Comparison of ENCODE assay signal across 8 mouse cellular contexts in genomic region chr6:124996551-124997501, GRCm38 (mm10). TPM values are rescaled to one million over a fixed set of nuclear protein-coding genes. Genes with fewer than 3 reads are reported as not detected.
DNase-seq lines count a peak whose midpoint lies in the region; ATAC-seq and TF ChIP-seq lines count a peak whose summit lies in the region.

TSS of gene Pianp (plus strand) at chr6:124996694.

- peaks cover 99% of the 10 kb centered on the region for H3K27me3 ChIP-seq in embryonic facial prominence, embryonic 13.5 days
- H3K27me3 ChIP-seq in heart, embryonic 10.5 days (ENCODE audit: insufficient read depth, poor library complexity, severe bottlenecking): peaks cover 96% of the 10 kb centered on the region
- H3K27me3 ChIP-seq in limb, embryonic 15.5 days: peaks cover 87% of the 10 kb centered on the region
- peaks cover 33% of the 10 kb centered on the region for H3K27me3 ChIP-seq in midbrain, embryonic 15.5 days (replicated peaks)
- H3K27me3 ChIP-seq in spleen, adult 2 months (ENCODE audit: control insufficient read depth, insufficient read depth, low read length): peaks cover 20% of the 10 kb centered on the region

- peak within 1 kb of the TSS; percentile 77 for H3K9ac ChIP-seq in embryonic facial prominence, embryonic 13.5 days
- H3K9ac ChIP-seq in limb, embryonic 15.5 days: peak within 1 kb of the TSS; percentile 64
- H3K9ac ChIP-seq in midbrain, embryonic 15.5 days: peak within 1 kb of the TSS; percentile 96

- no peaks in the 10 kb centered on the region for H3K9me3 ChIP-seq in embryonic facial prominence, embryonic 13.5 days
- H3K9me3 ChIP-seq in heart, embryonic 10.5 days: no peaks in the 10 kb centered on the region
- H3K9me3 ChIP-seq in limb, embryonic 15.5 days: no peaks in the 10 kb centered on the region
- no peaks in the 10 kb centered on the region for H3K9me3 ChIP-seq in midbrain, embryonic 15.5 days

- H3K36me3 ChIP-seq in embryonic facial prominence, embryonic 13.5 days: no peaks in the 10 kb centered on the region
- H3K36me3 ChIP-seq in heart, embryonic 10.5 days: no peaks in the 10 kb centered on the region
- H3K36me3 ChIP-seq in limb, embryonic 15.5 days: peaks cover 13% of the 10 kb centered on the region; the same call in 1 of the 2 replicates
- peaks cover 8% of the 10 kb centered on the region; the same call in 1 of the 2 replicates for H3K36me3 ChIP-seq in midbrain, embryonic 15.5 days (replicated peaks)
- H3K36me3 ChIP-seq in spleen, adult 2 months (ENCODE audit: control insufficient read depth, insufficient read depth, low read length): no peaks in the 10 kb centered on the region

- peak; percentile 80 for DNase-seq in layer of hippocampus, adult 11-12 months (ENCODE audit: low spot score)
- DNase-seq in layer of hippocampus, adult 9-10 months (ENCODE audit: low spot score): no peak
- DNase-seq in heart, embryonic 10.5 days (ENCODE audit: low spot score): no peak
- DNase-seq in kidney, adult 9 months: peak; percentile 46
- peak; percentile 14 to 69 for DNase-seq in spleen, adult 2 months (ENCODE audit: low read depth in 1 of 2, low spot score in 2 of 2)

- peaks cover 33% of the 10 kb centered on the region for H3K4me1 ChIP-seq in embryonic facial prominence, embryonic 13.5 days
- H3K4me1 ChIP-seq in heart, embryonic 10.5 days: peaks cover 37% of the 10 kb centered on the region
- H3K4me1 ChIP-seq in limb, embryonic 15.5 days: peaks cover 31% of the 10 kb centered on the region
- peaks cover 42% of the 10 kb centered on the region for H3K4me1 ChIP-seq in midbrain, embryonic 15.5 days
- H3K4me1 ChIP-seq in spleen, adult 2 months (ENCODE audit: control insufficient read depth, insufficient read depth, insufficient read length): peaks cover 14% of the 10 kb centered on the region

- no peak within 1 kb of the TSS for H3K27ac ChIP-seq in embryonic facial prominence, embryonic 13.5 days
- H3K27ac ChIP-seq in heart, embryonic 10.5 days: peak within 1 kb of the TSS; percentile 69
- peak within 1 kb of the TSS; percentile 34 for H3K27ac ChIP-seq in limb, embryonic 15.5 days
- peak within 1 kb of the TSS; percentile 90 for H3K27ac ChIP-seq in midbrain, embryonic 15.5 days
- H3K27ac ChIP-seq in spleen, adult 2 months (ENCODE audit: insufficient read depth, low read length): no peak within 1 kb of the TSS

- peak within 1 kb of the TSS; percentile 60 for H3K4me3 ChIP-seq in embryonic facial prominence, embryonic 13.5 days
- H3K4me3 ChIP-seq in heart, embryonic 10.5 days: peak within 1 kb of the TSS; percentile 72
- H3K4me3 ChIP-seq in limb, embryonic 15.5 days: peak within 1 kb of the TSS; percentile 65
- H3K4me3 ChIP-seq in midbrain, embryonic 15.5 days: peak within 1 kb of the TSS; percentile 88
- H3K4me3 ChIP-seq in spleen, adult 2 months (ENCODE audit: extremely low read depth, insufficient read depth, insufficient read length): peak within 1 kb of the TSS; percentile 48

- ATAC-seq in embryonic facial prominence, embryonic 13.5 days (ENCODE audit: insufficient number of reproducible peaks, insufficient read depth, low FRiP score, low TSS enrichment, low read depth): peak; percentile 79
- 0 out of 2 replicates have a peak, but pooled peaks have one; percentile 49 for ATAC-seq in limb, embryonic 15.5 days (ENCODE audit: insufficient number of reproducible peaks, low FRiP score, low TSS enrichment, low read depth)
- peak; percentile 91 for ATAC-seq in midbrain, embryonic 15.5 days (replicated peaks)

- peak within 1 kb of the TSS; percentile 99 for H3K4me2 ChIP-seq in embryonic facial prominence, embryonic 13.5 days
- peak within 1 kb of the TSS; percentile 98 for H3K4me2 ChIP-seq in limb, embryonic 15.5 days
- peak within 1 kb of the TSS; percentile 89 for H3K4me2 ChIP-seq in midbrain, embryonic 15.5 days

- no peak for TF ChIP-seq CTCF in spleen, adult 2 months (IDR thresholded peaks at IDR 0.05; ENCODE audit: extremely low read depth, insufficient read depth, insufficient read length, insufficient replicate concordance)

- WGBS in embryonic facial prominence, embryonic 13.5 days: under 1% methylated on average over 69 of the region's 78 CpGs
- under 1% methylated on average over 62 of the region's 78 CpGs for WGBS in heart, embryonic 10.5 days
- WGBS in limb, embryonic 15.5 days: under 1% methylated on average over 76 of the region's 78 CpGs
- WGBS in midbrain, embryonic 15.5 days: under 1% methylated on average over 71 of the region's 78 CpGs
- 2% methylated on average over 55 of the region's 78 CpGs for WGBS in spleen, adult 2 months

- TF ChIP-seq POLR2A in spleen, adult 2 months (IDR thresholded peaks at IDR 0.05; ENCODE audit: low read depth, low read length): no peak

RNA-seq across cellular contexts. Expression of gene Pianp, which starts in this region (rescaled TPM):
- polyA plus RNA-seq in embryonic facial prominence, embryonic 13.5 days (2015; fragmentation: Nextera tagmentation; extraction: Ambion mirVana): 10.0 TPM in 2 replicates
- 0.14 TPM in 1 of 2 replicates, not detected in the other for polyA plus RNA-seq in heart, embryonic 10.5 days (2016; fragmentation: Nextera tagmentation; extraction: Ambion mirVana)
- 20.8 and 21.3 TPM in 2 replicates for polyA plus RNA-seq in limb, embryonic 15.5 days (2015; fragmentation: Nextera tagmentation; extraction: Ambion mirVana)
- 70.8 and 75.8 TPM in 2 replicates for polyA plus RNA-seq in midbrain, embryonic 15.5 days (2015; fragmentation: Nextera tagmentation; extraction: Ambion mirVana)
- polyA plus RNA-seq in spleen, adult 2 months (2012; rRNA removed): 3.4 and 5.4 TPM in 2 replicates

Comparison
In these comparisons a context has a peak if more than half of its experiments do, and no peak if none do; other contexts are left out.
1. DNase-seq: peak in layer of hippocampus, adult 11-12 months (single experiment), kidney, adult 9 months (single experiment) and spleen, adult 2 months (2 of 2); none in layer of hippocampus, adult 9-10 months (single experiment) and heart, embryonic 10.5 days (single experiment).
2. H3K27ac ChIP-seq: peak in heart, embryonic 10.5 days (single experiment), limb, embryonic 15.5 days (single experiment) and midbrain, embryonic 15.5 days (single experiment); none in embryonic facial prominence, embryonic 13.5 days (single experiment) and spleen, adult 2 months (single experiment).
3. Peak in every context shown above with its lines, with median percentiles within 50 percentile points of each other: ATAC-seq, H3K4me2 ChIP-seq, H3K4me3 ChIP-seq and H3K9ac ChIP-seq.